Mouse (Mus musculus): ENCODE data around the gene Smad1. TPM values are rescaled to one million over a fixed set of nuclear protein-coding genes. Genes with fewer than 3 reads are reported as not detected.
A peak's percentile ranks its signal among the peaks of the same experiment; 100 is the strongest.

Smad1 gene
- polyA plus RNA-seq, 1 experiment from 2014 or later, result 59.0 TPM

DNA sequence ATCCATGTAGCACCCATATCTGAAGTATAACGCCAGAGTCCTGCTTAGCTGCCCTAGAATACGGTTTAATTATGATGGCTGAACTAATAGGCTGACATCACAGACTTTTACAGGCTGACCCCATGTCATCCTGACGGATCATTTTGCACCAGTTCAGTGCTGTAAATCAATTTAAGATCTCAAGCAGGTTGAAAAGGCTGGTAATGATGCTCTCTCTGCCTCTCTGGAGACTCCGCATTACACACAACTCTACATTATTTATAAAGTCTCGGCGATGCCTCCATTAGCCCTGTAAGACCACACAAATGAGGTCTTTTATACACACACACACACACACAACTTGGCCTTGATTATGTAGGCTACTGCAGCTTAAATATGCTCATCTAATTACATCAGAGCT, 2.4 kb downstream of the Smad1 start:
- Histone ChIP-seq H3K27me3 (replicated peaks) (no peaks in the 10 kb centered on the region), H3K4me1 (peaks cover 53% of the 10 kb centered on the region), H3K36me3 (no peaks in the 10 kb centered on the region), H3K4me3 (replicated peaks) (peak overlapping the region; percentile 73), H3K27ac (replicated peaks) (peak overlapping the region; percentile 52), H3K4me2 (peak overlapping the region; percentile 70), H3K9me3 (replicated peaks) (no peaks in the 10 kb centered on the region), H3K9ac (replicated peaks) (peak overlapping the region; percentile 35)
- 13% methylated on average over 6 of the region's 6 CpGs for WGBS
- no peak for ATAC-seq (ENCODE audit: low FRiP score)

GRCm38 (mm10) chr8:79394009-79394408, 5.3 kb downstream of the Smad1 start:
- ATAC-seq (ENCODE audit: low FRiP score), result no peak
- 81% methylated on average over 9 of the region's 9 CpGs for WGBS
- Histone ChIP-seq H3K4me3 (replicated peaks) (no peak overlapping the region), H3K27ac (replicated peaks) (no peak overlapping the region), H3K36me3 (no peaks in the 10 kb centered on the region), H3K27me3 (replicated peaks) (no peaks in the 10 kb centered on the region), H3K9ac (replicated peaks) (no peak overlapping the region), H3K9me3 (replicated peaks) (no peaks in the 10 kb centered on the region), H3K4me2 (no peak overlapping the region), H3K4me1 (peaks cover 70% of the 10 kb centered on the region)

DNA sequence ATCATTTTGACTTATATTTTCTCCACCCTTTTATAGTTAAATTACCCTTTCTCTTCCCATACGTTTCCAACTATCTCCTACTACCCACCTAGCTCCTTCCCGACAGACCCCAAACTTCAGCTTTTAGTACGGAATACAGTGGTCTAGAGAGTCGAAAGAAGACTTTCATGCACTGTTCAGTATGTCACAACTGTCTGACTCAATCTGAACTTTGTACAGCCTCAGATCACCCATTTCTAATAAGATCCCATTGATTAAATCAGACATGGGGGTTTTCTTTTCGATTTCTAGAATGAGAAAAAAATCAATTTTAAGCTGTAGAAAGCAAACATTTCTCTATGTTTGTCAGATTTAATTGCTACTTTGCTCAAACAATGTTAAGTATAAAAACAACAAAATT, 6.1 kb downstream of the Smad1 start:
- peaks cover 76% of the 10 kb centered on the region for H3K4me1 ChIP-seq
- 88% methylated on average over 5 of the region's 5 CpGs for WGBS
- no peak overlapping the region for H3K9ac ChIP-seq (replicated peaks)
- H3K4me3 ChIP-seq (replicated peaks), result no peak overlapping the region
- H3K27ac ChIP-seq (replicated peaks), result no peak overlapping the region
- H3K36me3 ChIP-seq, result no peaks in the 10 kb centered on the region
- ATAC-seq (ENCODE audit: low FRiP score), result no peak
- H3K4me2 ChIP-seq, result no peak overlapping the region
- H3K27me3 ChIP-seq (replicated peaks), result no peaks in the 10 kb centered on the region
- H3K9me3 ChIP-seq (replicated peaks), result no peaks in the 10 kb centered on the region

- Histone ChIP-seq H3K27me3 (replicated peaks) (no peaks in the 10 kb centered on the region), H3K4me3 (replicated peaks) (no peak overlapping the region), H3K4me1 (peaks cover 78% of the 10 kb centered on the region), H3K27ac (replicated peaks) (no peak overlapping the region), H3K4me2 (no peak overlapping the region), H3K36me3 (no peaks in the 10 kb centered on the region), H3K9me3 (replicated peaks) (no peaks in the 10 kb centered on the region), H3K9ac (replicated peaks) (no peak overlapping the region)
- no peak for ATAC-seq (ENCODE audit: low FRiP score)
- 37% methylated on average over 6 of the region's 6 CpGs for WGBS
Measured at GRCm38 (mm10) chr8:79392649-79393048, 6.7 kb downstream of the Smad1 start.

DNA sequence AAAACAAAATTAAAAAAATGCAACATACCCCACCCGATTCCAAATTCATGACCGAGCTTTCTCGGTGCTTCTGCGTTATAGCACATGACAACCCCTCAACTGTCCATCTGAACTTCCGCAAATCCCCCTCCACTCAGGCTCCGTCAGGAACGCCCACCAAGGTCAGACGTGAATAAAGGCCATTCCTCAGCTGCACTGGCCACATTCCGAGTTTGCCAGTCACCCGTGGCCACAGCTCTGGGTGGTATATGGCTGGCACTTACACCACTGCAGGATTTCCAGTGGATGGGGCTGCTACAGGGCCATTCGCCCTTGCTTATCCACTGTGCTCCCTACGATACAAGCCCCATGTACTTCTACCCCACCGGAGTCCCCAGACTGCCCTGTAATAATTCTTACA, 7.9 kb downstream of the Smad1 start:
- peaks cover 66% of the 10 kb centered on the region for H3K4me1 ChIP-seq
- H3K9me3 ChIP-seq (replicated peaks), result no peaks in the 10 kb centered on the region
- no peak overlapping the region for H3K9ac ChIP-seq (replicated peaks)
- ATAC-seq (ENCODE audit: low FRiP score), result no peak
- no peak overlapping the region for H3K27ac ChIP-seq (replicated peaks)
- no peaks in the 10 kb centered on the region for H3K36me3 ChIP-seq
- H3K4me2 ChIP-seq, result no peak overlapping the region
- no peaks in the 10 kb centered on the region for H3K27me3 ChIP-seq (replicated peaks)
- 80% methylated on average over 13 of the region's 13 CpGs for WGBS
- no peak overlapping the region for H3K4me3 ChIP-seq (replicated peaks)

GRCm38 (mm10) chr8:79389074-79389786, 10.1 kb downstream of the Smad1 start:
- Histone ChIP-seq H3K4me1 (peaks cover 62% of the 10 kb centered on the region), H3K4me3 (replicated peaks) (no peak overlapping the region), H3K36me3 (no peaks in the 10 kb centered on the region), H3K9ac (replicated peaks) (no peak overlapping the region), H3K27ac (replicated peaks) (no peak overlapping the region), H3K9me3 (replicated peaks) (no peaks in the 10 kb centered on the region), H3K27me3 (replicated peaks) (no peaks in the 10 kb centered on the region), H3K4me2 (no peak overlapping the region)
- ATAC-seq (ENCODE audit: low FRiP score), result no peak
- 87% methylated on average over 23 of the region's 23 CpGs for WGBS

- no peak overlapping the region for H3K4me3 ChIP-seq (replicated peaks)
- H3K27me3 ChIP-seq (replicated peaks), result no peaks in the 10 kb centered on the region
- H3K9ac ChIP-seq (replicated peaks), result no peak overlapping the region
- H3K9me3 ChIP-seq (replicated peaks), result no peaks in the 10 kb centered on the region
- 93% methylated on average over 5 of the region's 5 CpGs for WGBS
- no peaks in the 10 kb centered on the region for H3K36me3 ChIP-seq
- no peak for ATAC-seq (ENCODE audit: low FRiP score)
- H3K4me2 ChIP-seq, result no peak overlapping the region
- H3K27ac ChIP-seq (replicated peaks), result no peak overlapping the region
- peaks cover 56% of the 10 kb centered on the region for H3K4me1 ChIP-seq
Measured at GRCm38 (mm10) chr8:79386831-79387230, 12.5 kb downstream of the Smad1 start.

GRCm38 (mm10) chr8:79386358-79386757, 13.0 kb downstream of the Smad1 start:
- no peaks in the 10 kb centered on the region for H3K9me3 ChIP-seq (replicated peaks)
- H3K36me3 ChIP-seq, result no peaks in the 10 kb centered on the region
- ATAC-seq (ENCODE audit: low FRiP score), result no peak
- H3K4me2 ChIP-seq, result no peak overlapping the region
- no peaks in the 10 kb centered on the region for H3K27me3 ChIP-seq (replicated peaks)
- no peak overlapping the region for H3K9ac ChIP-seq (replicated peaks)
- 82% methylated on average over 6 of the region's 6 CpGs for WGBS
- no peak overlapping the region for H3K4me3 ChIP-seq (replicated peaks)
- no peak overlapping the region for H3K27ac ChIP-seq (replicated peaks)
- peaks cover 58% of the 10 kb centered on the region for H3K4me1 ChIP-seq

DNA sequence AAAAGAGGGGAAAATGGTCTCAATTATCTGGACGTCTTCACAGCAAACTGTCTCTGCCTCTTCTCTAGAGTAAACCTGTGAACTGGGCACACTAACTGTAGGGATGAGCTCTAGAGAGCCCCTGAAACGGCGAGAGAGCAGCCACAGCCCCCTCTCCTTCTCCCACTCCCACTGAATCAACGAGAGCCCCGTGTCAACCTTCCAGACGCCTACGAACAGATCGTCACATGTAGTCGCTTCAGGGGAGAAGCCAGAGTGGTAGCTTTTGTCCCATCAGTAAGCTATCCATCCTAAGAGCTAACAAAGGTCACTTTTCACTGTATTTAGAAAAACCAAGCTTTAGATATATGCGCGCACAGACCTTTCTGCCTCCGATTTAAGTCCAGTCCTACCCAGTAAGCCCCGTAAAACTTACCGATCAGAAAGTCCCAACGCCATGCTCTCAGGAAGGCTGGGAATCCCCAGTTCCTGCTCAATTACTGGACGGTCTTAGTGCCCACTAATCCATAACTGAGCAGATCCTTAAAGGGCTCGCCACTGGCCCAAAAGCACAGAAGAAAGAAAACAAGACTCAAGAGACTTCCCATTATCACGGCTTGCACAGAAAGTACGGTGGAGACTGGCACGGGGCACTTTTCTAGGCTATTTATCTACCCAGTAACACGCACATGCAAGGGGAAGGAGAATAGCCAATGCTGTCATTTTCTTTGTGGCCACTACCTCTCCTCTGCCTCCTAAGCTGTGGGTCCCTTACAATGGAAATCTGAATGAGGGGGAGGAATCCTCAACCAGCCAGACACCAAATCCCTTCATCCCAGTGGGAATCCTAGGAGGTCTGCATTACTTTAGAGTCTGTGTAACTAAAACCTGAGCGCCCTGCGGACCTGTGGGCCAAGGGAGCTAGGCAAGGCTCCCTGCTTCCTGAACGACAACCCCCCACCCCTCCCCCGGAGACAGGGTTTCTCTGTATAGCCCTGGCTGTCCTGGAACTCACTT, 14.7 kb downstream of the Smad1 start:
- Histone ChIP-seq H3K9ac (replicated peaks) (no peak overlapping the region), H3K4me2 (peak overlapping the region; percentile 27)
- WGBS, result 25% methylated on average over 25 of the region's 25 CpGs

GRCm38 (mm10) chr8:79382857-79383262, 16.5 kb downstream of the Smad1 start:
- H3K36me3 ChIP-seq, result no peaks in the 10 kb centered on the region
- no peak overlapping the region for H3K4me2 ChIP-seq
- H3K9me3 ChIP-seq (replicated peaks), result no peaks in the 10 kb centered on the region
- no peak overlapping the region for H3K4me3 ChIP-seq (replicated peaks)
- 19% methylated on average over 8 of the region's 8 CpGs for WGBS
- H3K9ac ChIP-seq (replicated peaks), result no peak overlapping the region
- no peak for ATAC-seq (ENCODE audit: low FRiP score)
- H3K27me3 ChIP-seq (replicated peaks), result no peaks in the 10 kb centered on the region
- H3K4me1 ChIP-seq, result peaks cover 47% of the 10 kb centered on the region
- no peak overlapping the region for H3K27ac ChIP-seq (replicated peaks)

More for the DNA sequence above, 14.7 kb downstream of the Smad1 start:
- Histone ChIP-seq H3K36me3 (no peaks in the 10 kb centered on the region), H3K9me3 (replicated peaks) (no peaks in the 10 kb centered on the region), H3K4me3 (replicated peaks) (no peak overlapping the region), H3K27ac (replicated peaks) (no peak overlapping the region), H3K27me3 (replicated peaks) (no peaks in the 10 kb centered on the region), H3K4me1 (peaks cover 58% of the 10 kb centered on the region)
- ATAC-seq (ENCODE audit: low FRiP score), result no peak

- H3K27ac ChIP-seq (replicated peaks), result no peak overlapping the region
- no peaks in the 10 kb centered on the region for H3K36me3 ChIP-seq
- H3K9ac ChIP-seq (replicated peaks), result no peak overlapping the region
- peaks cover 47% of the 10 kb centered on the region for H3K4me1 ChIP-seq
- H3K9me3 ChIP-seq (replicated peaks), result no peaks in the 10 kb centered on the region
- 32% methylated on average over 6 of the region's 6 CpGs for WGBS
- no peak for ATAC-seq (ENCODE audit: low FRiP score)
- no peaks in the 10 kb centered on the region for H3K27me3 ChIP-seq (replicated peaks)
- no peak overlapping the region for H3K4me3 ChIP-seq (replicated peaks)
- H3K4me2 ChIP-seq, result no peak overlapping the region
Measured at GRCm38 (mm10) chr8:79381771-79382170, 17.5 kb downstream of the Smad1 start.

DNA sequence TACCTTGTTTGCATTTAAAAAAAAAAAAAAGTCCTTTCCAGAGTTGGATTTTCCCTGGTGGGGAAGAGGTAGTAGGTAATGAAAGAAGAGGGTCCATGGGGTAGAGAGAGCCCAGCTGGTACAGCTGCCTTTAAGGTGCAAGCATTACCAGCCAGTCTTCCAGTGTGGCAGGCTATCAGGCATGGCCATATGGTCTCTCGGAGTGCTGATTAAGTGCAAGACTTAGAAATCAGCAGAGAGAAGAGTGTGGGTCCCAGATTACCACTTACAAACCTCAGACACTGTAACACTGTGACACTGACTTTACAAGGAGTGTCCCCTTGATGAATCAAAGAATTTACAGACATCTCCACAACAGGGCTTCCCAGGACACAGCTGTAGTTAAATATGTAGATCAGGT, 18.9 kb downstream of the Smad1 start:
- peaks cover 47% of the 10 kb centered on the region for H3K4me1 ChIP-seq

More for the DNA sequence above, 18.9 kb downstream of the Smad1 start:
- no peak overlapping the region for H3K27ac ChIP-seq (replicated peaks)
- H3K4me2 ChIP-seq, result no peak overlapping the region
- ATAC-seq (ENCODE audit: low FRiP score), result no peak
- no peak overlapping the region for H3K9ac ChIP-seq (replicated peaks)
- no peaks in the 10 kb centered on the region for H3K36me3 ChIP-seq
- H3K9me3 ChIP-seq (replicated peaks), result no peaks in the 10 kb centered on the region
- H3K27me3 ChIP-seq (replicated peaks), result no peaks in the 10 kb centered on the region
- WGBS, result 47% methylated on average over 1 of the region's 1 CpGs
- H3K4me3 ChIP-seq (replicated peaks), result no peak overlapping the region

Measured in neural tube, embryonic 15.5 days (tissue).